Mouse (Mus musculus) ES-E14 (cell line): Measurements from ENCODE around the gene Msln.

Experiments
- CHD2 ChIP-seq: IDR thresholded peaks from 2 replicates; pipeline ENCODE4 v1.6.1; 2014; ENCODE audit warnings: mild to moderate bottlenecking, low read depth, low read length, inconsistent platforms
- ZNF384 ChIP-seq: IDR thresholded peaks from 2 replicates; pipeline ENCODE4 v1.6.1; 2012; ENCODE audit warnings: low read depth, low read length, inconsistent platforms

DNA sequence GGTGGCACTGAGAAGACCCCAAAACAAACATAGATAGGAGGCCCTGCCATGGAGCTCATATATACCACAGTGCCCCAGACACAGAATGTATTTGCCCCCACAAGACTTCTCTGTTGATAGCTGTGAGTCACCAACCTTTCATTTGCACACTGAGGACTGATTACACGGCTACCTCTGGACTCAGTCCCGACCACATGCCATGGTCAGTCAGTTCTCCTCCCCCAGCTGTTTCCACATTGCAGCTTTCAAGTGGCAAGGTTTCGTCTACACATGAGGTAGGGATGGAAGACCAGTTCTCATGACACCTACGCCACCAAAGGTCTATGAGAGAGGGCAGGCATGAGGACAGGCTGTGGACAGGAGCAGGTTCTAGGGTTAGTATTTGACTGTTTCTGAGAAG, 43.0 kb downstream of the Msln start:
- TF ChIP-seq CHD2 = no peak
- no peak for TF ChIP-seq ZNF384
